Mouse (Mus musculus) neural tube, postnatal 0 days (tissue): ENCODE measurements around the gene Exosc9. TPM values are rescaled to one million over a fixed set of nuclear protein-coding genes. Genes with fewer than 3 reads are reported as not detected.

ENCODE experiments used
- polyA plus RNA-seq: library from polyadenylated mRNA; unstranded; fragments of >200 nt; fragmentation: Nextera tagmentation; extraction: Ambion mirVana; gene quantifications from 2 replicates; pipeline ENCODE4 v1.2.1, GENCODE M21; 2015

Exosc9 gene
- 61.0 and 62.7 TPM in 2 replicates for polyA plus RNA-seq

GRCm38 (mm10) chr3:36552406-36553047, at the start of gene Exosc9:
Gene Exosc9 (plus strand): TSS chr3:36552606.

DNA sequence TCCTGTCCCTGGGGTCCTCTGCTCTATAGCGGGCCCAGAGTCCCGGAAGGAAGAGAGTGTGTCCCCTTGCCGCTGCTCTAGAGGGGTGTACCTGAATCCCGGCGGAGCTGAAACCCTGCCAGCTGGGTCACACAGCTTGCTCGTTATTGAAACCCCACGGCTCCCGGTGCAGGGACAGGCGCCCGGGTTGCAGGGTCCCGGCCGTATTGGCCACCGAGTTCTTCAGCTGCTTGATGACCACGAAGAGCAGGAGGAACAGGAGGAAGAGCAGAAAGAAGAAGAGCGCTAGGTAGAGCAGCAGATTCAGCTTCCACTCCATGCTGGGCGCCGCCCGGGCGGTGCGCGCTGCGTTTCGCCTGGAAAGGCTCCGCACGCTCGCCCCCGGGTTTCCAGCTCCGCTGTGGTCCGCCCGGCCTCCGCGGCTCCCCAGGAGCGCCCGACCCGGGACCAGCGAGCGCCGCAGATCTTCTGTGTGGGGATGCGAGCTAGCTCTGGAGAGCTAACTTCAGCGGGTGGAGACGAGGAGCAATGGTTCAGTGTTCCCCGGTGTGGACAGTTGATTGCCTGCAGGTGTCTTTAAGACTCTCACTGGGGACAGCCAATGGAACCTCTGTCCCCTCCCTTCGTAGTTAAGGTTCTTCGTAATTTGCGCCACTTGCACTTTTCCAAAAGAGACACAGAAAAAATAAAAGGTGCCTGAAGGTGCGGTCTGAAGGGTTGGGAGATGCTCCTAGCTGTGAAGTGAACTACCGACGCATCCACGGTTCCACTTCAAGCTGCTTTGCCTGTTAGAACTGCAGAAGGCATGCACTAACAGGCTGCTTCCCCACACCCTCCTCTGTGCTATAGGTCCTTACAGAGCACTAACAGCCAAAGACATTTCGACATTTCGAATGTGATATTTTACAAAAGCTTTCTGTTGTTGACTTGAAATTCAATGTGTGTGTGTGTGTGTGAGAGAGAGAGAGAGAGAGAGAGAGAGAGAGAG, 31.0 kb upstream of the Exosc9 start, which contains the start of gene Gm11549:
Gene Gm11549, minus strand, starts transcription at position 741 of the 988 bp plus-strand sequence.

GRCm38 (mm10) chr3:36571827-36572378, 19.5 kb downstream of the Exosc9 start, which contains the start of gene Ccna2:
Gene Ccna2 (minus strand): TSS chr3:36572150.

GRCm38 (mm10) chr3:36613202-36613907, 60.9 kb downstream of the Exosc9 start, which contains the start of gene Bbs7:
Gene Bbs7 (minus strand): TSS chr3:36613477.

Other genes starting within 250 kb of the Exosc9 start
- gene Anxa5, start 76.7 kb upstream of the Exosc9 start, polyA plus RNA-seq = 86.6 and 111 TPM in 2 replicates
- 0.61 and 1.5 TPM in 2 replicates for gene 1810062G17Rik, start 76.7 kb upstream of the Exosc9 start, polyA plus RNA-seq
- 0.41 and 0.89 TPM in 2 replicates for gene Gm11549, start 30.8 kb upstream of the Exosc9 start, polyA plus RNA-seq
- 11.6 and 12.5 TPM in 2 replicates for gene Ccna2, start 19.5 kb downstream of the Exosc9 start, polyA plus RNA-seq
- 17.2 and 18.3 TPM in 2 replicates for gene Bbs7, start 60.9 kb downstream of the Exosc9 start, polyA plus RNA-seq
- 18.6 and 21.0 TPM in 2 replicates for gene Trpc3, start 137.6 kb downstream of the Exosc9 start, polyA plus RNA-seq